Mouse (Mus musculus) heart, embryonic 16.5 days (tissue): ENCODE measurements at regions not wholly inside any gene's neighbourhood (a gene's known extent, or its start where the extent isn't known, plus 50 kb on each side); places are given as distances from the start of the nearest gene placed in this dataset.

Experiments used
- ATAC-seq: fragments of 200-750 bp; cut with Nextera tagmentation; replicated peaks from 2 replicates; pipeline ENCODE4 v1.8.0; 2017; ENCODE audit warnings: moderate number of reproducible peaks; ENCODE audit not compliant: insufficient read depth, low FRiP score; ENCODE audit errors: extremely low read depth
- H3K27ac ChIP-seq: fragments of 300-500 bp; sonication (generic); 2 replicates; pipeline ENCODE4 v1.5.1; 2014; ENCODE audit warnings: mild to moderate bottlenecking, low read length, control low read depth, moderate library complexity
- H3K27me3 ChIP-seq: fragments of 300-500 bp; sonication (generic); 2 replicates; pipeline ENCODE4 v1.6.1; 2014; ENCODE audit warnings: low read length, mixed read lengths; ENCODE audit not compliant: control insufficient read depth, insufficient read depth
- H3K36me3 ChIP-seq: fragments of 300-500 bp; sonication (generic); 2 replicates; pipeline ENCODE4 v1.6.1; 2014; ENCODE audit not compliant: control insufficient read depth, insufficient read depth
- H3K4me1 ChIP-seq: fragments of 300-500 bp; sonication (generic); 2 replicates; pipeline ENCODE4 v1.6.1; 2014; ENCODE audit warnings: low read length, mixed read lengths; ENCODE audit not compliant: control insufficient read depth, insufficient read depth
- H3K4me2 ChIP-seq: fragments of 300-500 bp; sonication (generic); 2 replicates; pipeline ENCODE4 v1.6.1; 2014; ENCODE audit warnings: low read depth, mild to moderate bottlenecking, control low read depth, low read length
- H3K4me3 ChIP-seq: fragments of 300-500 bp; sonication (generic); 2 replicates; pipeline ENCODE4 v1.5.1; 2014; ENCODE audit warnings: mild to moderate bottlenecking, control low read depth, low read length
- H3K9ac ChIP-seq: fragments of 300-500 bp; sonication (generic); 2 replicates; pipeline ENCODE4 v1.6.1; 2014; ENCODE audit warnings: low read length, control low read depth
- H3K9me3 ChIP-seq: fragments of 300-500 bp; sonication (generic); replicated peaks from 2 replicates; pipeline ENCODE4 v1.6.1; 2016; ENCODE audit warnings: low read length; ENCODE audit not compliant: control insufficient read depth
- WGBS: fragments of 180-500 bp; shearing (Covaris S2); extraction: QIAGEN DNeasy Blood & Tissue Kit; methylation state at CpG from one replicate; pipeline ENCODE4 v1.1.7; 2014; 5-methylcytosine and 5-hydroxymethylcytosine counted together

DNA sequence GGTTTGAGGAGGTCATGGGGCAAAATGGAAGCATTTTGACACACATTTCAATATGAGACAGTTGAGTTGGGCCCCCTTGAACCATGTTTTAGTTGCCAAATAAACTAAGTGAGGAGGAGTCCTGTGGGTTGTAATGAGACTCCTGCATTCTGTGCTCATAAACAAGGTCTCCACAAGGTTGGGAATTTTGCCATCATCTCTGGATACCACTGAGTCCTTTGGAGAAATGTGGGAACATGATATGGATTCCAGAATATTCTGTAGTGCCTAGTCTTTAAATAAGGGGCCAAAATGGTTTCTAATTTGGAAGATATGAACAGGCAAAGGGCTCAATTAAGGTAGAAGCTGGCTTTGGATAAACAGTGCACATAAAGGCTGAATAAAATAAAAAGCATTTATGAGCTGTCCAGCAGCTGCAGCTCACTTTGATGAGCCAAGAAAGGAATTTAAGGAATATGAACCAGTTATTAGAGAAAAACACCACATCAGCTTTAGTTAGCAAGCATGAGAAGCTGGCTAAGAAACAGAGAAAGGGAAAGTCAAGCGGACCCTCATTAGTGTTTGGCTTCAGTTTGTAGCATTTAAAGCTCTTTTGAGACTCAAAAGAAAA is 161.3 kb upstream of the Sstr4 start:
- Histone ChIP-seq H3K36me3 (no peaks in the 10 kb centered on the region), H3K9ac (no peak overlapping the region), H3K4me3 (no peak overlapping the region), H3K9me3 (peaks cover 3% of the 10 kb centered on the region; the same call in 1 of the 2 replicates), H3K27me3 (no peaks in the 10 kb centered on the region), H3K4me1 (no peaks in the 10 kb centered on the region), H3K4me2 (no peak overlapping the region), H3K27ac (no peak overlapping the region)
- WGBS, result 75% methylated on average over 1 of the region's 1 CpGs
- no peak for ATAC-seq

- H3K36me3 ChIP-seq, result no peaks in the 10 kb centered on the region
- H3K27me3 ChIP-seq, result no peaks in the 10 kb centered on the region
- no peak for ATAC-seq
- WGBS, result 73% methylated on average over 4 of the region's 4 CpGs
- no peak overlapping the region for H3K4me2 ChIP-seq
- no peak overlapping the region for H3K4me3 ChIP-seq
- H3K4me1 ChIP-seq, result no peaks in the 10 kb centered on the region
- no peak overlapping the region for H3K9ac ChIP-seq
- no peaks in the 10 kb centered on the region for H3K9me3 ChIP-seq
- no peak overlapping the region for H3K27ac ChIP-seq
These were observed 158.0 kb upstream of the Sstr4 start for GRCm38 (mm10) chr2:148237121-148237520.

- no peak overlapping the region for H3K4me2 ChIP-seq
- H3K9ac ChIP-seq, result no peak overlapping the region
- no peaks in the 10 kb centered on the region for H3K27me3 ChIP-seq
- no peak overlapping the region for H3K4me3 ChIP-seq
- H3K9me3 ChIP-seq, result no peaks in the 10 kb centered on the region
- no peaks in the 10 kb centered on the region for H3K4me1 ChIP-seq
- H3K27ac ChIP-seq, result no peak overlapping the region
- no peaks in the 10 kb centered on the region for H3K36me3 ChIP-seq
- WGBS, result 21% methylated on average over 3 of the region's 3 CpGs
- ATAC-seq, result no peak
These were observed 156.1 kb upstream of the Sstr4 start for GRCm38 (mm10) chr2:148239046-148239445.

DNA sequence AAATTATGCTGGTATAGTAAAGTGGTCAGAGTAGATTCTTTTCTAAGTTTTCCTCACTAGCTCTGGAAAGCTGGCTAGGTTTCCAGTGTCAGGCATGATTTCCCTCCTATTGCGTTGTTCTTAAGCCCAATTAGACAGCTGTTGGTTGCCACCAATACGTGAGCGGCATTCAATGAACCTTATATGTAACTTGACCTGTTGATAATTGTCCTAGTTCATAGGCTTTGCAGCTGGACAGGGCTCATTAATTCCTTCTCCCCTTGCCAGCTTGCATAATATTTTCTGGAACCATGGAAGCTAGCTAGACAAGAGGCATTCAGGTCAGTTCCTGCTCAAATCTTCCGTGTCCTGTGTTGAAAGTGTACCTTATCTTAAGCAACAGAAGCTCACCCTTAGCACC is 152.9 kb upstream of the Sstr4 start:
- Histone ChIP-seq H3K36me3 (no peaks in the 10 kb centered on the region), H3K4me2 (no peak overlapping the region), H3K4me1 (no peaks in the 10 kb centered on the region), H3K4me3 (no peak overlapping the region), H3K27me3 (no peaks in the 10 kb centered on the region), H3K27ac (no peak overlapping the region), H3K9me3 (no peaks in the 10 kb centered on the region), H3K9ac (no peak overlapping the region)
- 84% methylated on average over 4 of the region's 4 CpGs for WGBS
- no peak for ATAC-seq

DNA sequence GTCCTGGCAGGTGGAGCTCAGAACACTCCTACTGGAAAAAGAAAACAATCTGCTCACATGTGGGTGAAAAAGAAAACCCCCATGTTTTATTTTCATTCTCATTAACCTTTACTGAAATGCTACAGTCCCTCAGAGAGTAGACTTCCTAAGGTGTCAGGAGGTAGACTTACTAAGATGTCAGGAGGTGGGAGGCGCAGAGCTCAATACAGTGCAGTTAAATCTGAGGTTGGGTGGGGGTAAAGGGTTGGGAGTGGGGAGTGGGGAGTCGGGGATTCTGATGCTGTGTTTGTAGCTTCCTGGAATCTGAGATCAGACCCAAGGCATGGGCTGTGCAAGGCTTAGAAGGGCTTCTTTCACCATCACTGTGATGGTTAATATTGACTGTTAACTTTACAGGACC is 149.6 kb upstream of the Sstr4 start:
- H3K9me3 ChIP-seq, result no peaks in the 10 kb centered on the region
- no peak overlapping the region for H3K27ac ChIP-seq
- H3K4me2 ChIP-seq, result no peak overlapping the region
- H3K27me3 ChIP-seq, result no peaks in the 10 kb centered on the region
- no peaks in the 10 kb centered on the region for H3K4me1 ChIP-seq
- H3K9ac ChIP-seq, result no peak overlapping the region
- H3K36me3 ChIP-seq, result no peaks in the 10 kb centered on the region
- H3K4me3 ChIP-seq, result no peak overlapping the region
- 64% methylated on average over 2 of the region's 2 CpGs for WGBS
- no peak for ATAC-seq

GRCm38 (mm10) chr2:148250902-148251301 is 144.2 kb upstream of the Sstr4 start:
- no peak for ATAC-seq
- Histone ChIP-seq H3K27ac (no peak overlapping the region), H3K9me3 (no peaks in the 10 kb centered on the region), H3K4me1 (no peaks in the 10 kb centered on the region), H3K36me3 (no peaks in the 10 kb centered on the region), H3K27me3 (no peaks in the 10 kb centered on the region), H3K9ac (no peak overlapping the region), H3K4me3 (no peak overlapping the region), H3K4me2 (no peak overlapping the region)
- 70% methylated on average over 1 of the region's 1 CpGs for WGBS

GRCm38 (mm10) chr2:148255662-148256061 is 139.5 kb upstream of the Sstr4 start:
- ATAC-seq, result no peak
- H3K4me3 ChIP-seq, result no peak overlapping the region
- H3K27me3 ChIP-seq, result no peaks in the 10 kb centered on the region
- H3K4me1 ChIP-seq, result no peaks in the 10 kb centered on the region
- H3K9ac ChIP-seq, result no peak overlapping the region
- no peak overlapping the region for H3K27ac ChIP-seq
- no peaks in the 10 kb centered on the region for H3K36me3 ChIP-seq
- no peaks in the 10 kb centered on the region for H3K9me3 ChIP-seq
- no peak overlapping the region for H3K4me2 ChIP-seq

GRCm38 (mm10) chr2:148264111-148264730 is 130.9 kb upstream of the Sstr4 start:
- ATAC-seq, result no peak
- no peaks in the 10 kb centered on the region for H3K4me1 ChIP-seq
- no peaks in the 10 kb centered on the region for H3K36me3 ChIP-seq
- WGBS, result 81% methylated on average over 3 of the region's 3 CpGs
- no peak overlapping the region for H3K27ac ChIP-seq
- no peak overlapping the region for H3K4me2 ChIP-seq
- no peak overlapping the region for H3K9ac ChIP-seq
- no peak overlapping the region for H3K4me3 ChIP-seq
- no peaks in the 10 kb centered on the region for H3K9me3 ChIP-seq
- no peaks in the 10 kb centered on the region for H3K27me3 ChIP-seq

GRCm38 (mm10) chr2:148279200-148279599 is 115.9 kb upstream of the Sstr4 start:
- no peak overlapping the region for H3K27ac ChIP-seq
- no peaks in the 10 kb centered on the region for H3K9me3 ChIP-seq
- no peak overlapping the region for H3K4me3 ChIP-seq
- 80% methylated on average over 3 of the region's 3 CpGs for WGBS
- H3K4me2 ChIP-seq, result no peak overlapping the region
- no peak overlapping the region for H3K9ac ChIP-seq
- no peaks in the 10 kb centered on the region for H3K4me1 ChIP-seq
- H3K27me3 ChIP-seq, result no peaks in the 10 kb centered on the region
- H3K36me3 ChIP-seq, result no peaks in the 10 kb centered on the region
- ATAC-seq, result no peak
